ENCODE assay signal across 17 mouse cellular contexts in genomic region chr3:104233366-104234312, GRCm38 (mm10). TPM values are rescaled to one million over a fixed set of nuclear protein-coding genes. Genes with fewer than 3 reads are reported as not detected.
DNase-seq lines count a peak whose midpoint lies in the region; ATAC-seq and TF ChIP-seq lines count a peak whose summit lies in the region.
"Had no signal": no experiment of that assay in that cellular context is flagged by ENCODE, and none has a peak within 500 bp of the region (broad histone marks: within the 10 kb centered on the region; RNA-seq: fewer than 3 reads in every experiment).

No protein-coding gene starts in this region.

- no peak for TF ChIP-seq EP300 in heart, postnatal 0 days (IDR thresholded peaks at IDR 0.05; ENCODE audit: low read depth)

- H3K9me3 ChIP-seq in embryonic facial prominence, embryonic 14.5 days (ENCODE audit: control insufficient read depth, low read length): no peaks in the 10 kb centered on the region
- H3K9me3 ChIP-seq in embryonic facial prominence, embryonic 10.5 days: no peaks in the 10 kb centered on the region
- H3K9me3 ChIP-seq in lung, embryonic 14.5 days (ENCODE audit: low read depth, low read length): no peaks in the 10 kb centered on the region
- no peaks in the 10 kb centered on the region for H3K9me3 ChIP-seq in heart, postnatal 0 days (replicated peaks; ENCODE audit: control insufficient read depth, low read length)
- H3K9me3 ChIP-seq: embryonic facial prominence, embryonic 12.5 days; forebrain, embryonic 15.5 days had no signal

- no peaks in the 10 kb centered on the region for H3K36me3 ChIP-seq in embryonic facial prominence, embryonic 14.5 days (ENCODE audit: control insufficient read depth, insufficient read depth, low read length)
- no peaks in the 10 kb centered on the region for H3K36me3 ChIP-seq in embryonic facial prominence, embryonic 10.5 days (replicated peaks)
- no peaks in the 10 kb centered on the region for H3K36me3 ChIP-seq in lung, embryonic 14.5 days (ENCODE audit: insufficient read depth)
- no peaks in the 10 kb centered on the region for H3K36me3 ChIP-seq in heart, postnatal 0 days (replicated peaks; ENCODE audit: control insufficient read depth, insufficient read depth, low read length)
- H3K36me3 ChIP-seq: embryonic facial prominence, embryonic 12.5 days; forebrain, embryonic 15.5 days had no signal

- ATAC-seq in embryonic facial prominence, embryonic 14.5 days (ENCODE audit: low read depth): 0 out of 2 replicates have a peak, but pooled peaks have one; percentile 57
- no peak; the same call in 1 of the 2 replicates for ATAC-seq in lung, embryonic 14.5 days (ENCODE audit: insufficient read depth)
- peak; percentile 77 for ATAC-seq in heart, postnatal 0 days (ENCODE audit: insufficient read depth, low read depth)
- ATAC-seq: forebrain, embryonic 15.5 days had no signal

- H3K4me2 ChIP-seq in embryonic facial prominence, embryonic 14.5 days (ENCODE audit: low read depth, low read length): no peak overlapping the region
- H3K4me2 ChIP-seq in lung, embryonic 14.5 days: no peak overlapping the region
- no peak overlapping the region for H3K4me2 ChIP-seq in heart, postnatal 0 days (ENCODE audit: low read depth, low read length)
- H3K4me2 ChIP-seq: embryonic facial prominence, embryonic 12.5 days; forebrain, embryonic 15.5 days had no signal

- peak; percentile 50 for DNase-seq in embryonic facial prominence, embryonic 14.5 days (ENCODE audit: low spot score)
- DNase-seq in embryonic facial prominence, embryonic 10.5 days (ENCODE audit: low spot score): no peak
- DNase-seq in lung, embryonic 14.5 days: peak; percentile 70
- no peak for DNase-seq in lung, postnatal 4 days
- DNase-seq in heart, postnatal 0 days (ENCODE audit: low spot score): peak; percentile 71
- DNase-seq in left cerebral cortex, postnatal 14 days (ENCODE audit: low spot score in 2 of 2): no peak
- DNase-seq in cerebellum, postnatal 36 days: no peak
- DNase-seq in urinary bladder, adult 2 months (ENCODE audit: low spot score): no peak
- DNase-seq: adrenal gland, postnatal 14 days; cerebellum, postnatal 14 days; gastrocnemius, postnatal 10 days; liver; right cerebral cortex, postnatal 25 days; thymus, adult 2 months had no signal

- no peak for TF ChIP-seq CTCF in lung, embryonic 14.5 days (IDR thresholded peaks at IDR 0.05; ENCODE audit: low read depth)
- TF ChIP-seq CTCF in heart, postnatal 0 days (IDR thresholded peaks at IDR 0.05; ENCODE audit: low read depth): no peak

- no peak overlapping the region for H3K27ac ChIP-seq in embryonic facial prominence, embryonic 14.5 days (replicated peaks; ENCODE audit: low read depth, low read length)
- H3K27ac ChIP-seq in embryonic facial prominence, embryonic 10.5 days (replicated peaks): no peak overlapping the region
- H3K27ac ChIP-seq in lung, embryonic 14.5 days (ENCODE audit: low read depth): peak overlapping the region; percentile 36; the same call in 1 of the 2 replicates
- H3K27ac ChIP-seq in heart, postnatal 0 days (ENCODE audit: low read depth): peak overlapping the region; percentile 85
- H3K27ac ChIP-seq: embryonic facial prominence, embryonic 12.5 days; forebrain, embryonic 15.5 days; left cerebral cortex, adult 2 months had no signal

- 49% methylated on average over 7 of the region's 7 CpGs for WGBS in embryonic facial prominence, embryonic 14.5 days
- 80% methylated on average over 7 of the region's 7 CpGs for WGBS in embryonic facial prominence, embryonic 10.5 days
- 44% methylated on average over 7 of the region's 7 CpGs for WGBS in lung, embryonic 14.5 days
- WGBS in heart, postnatal 0 days: 38% methylated on average over 7 of the region's 7 CpGs

- H3K27me3 ChIP-seq in embryonic facial prominence, embryonic 14.5 days (replicated peaks; ENCODE audit: control insufficient read depth, insufficient read depth, low read length): no peaks in the 10 kb centered on the region
- H3K27me3 ChIP-seq in embryonic facial prominence, embryonic 10.5 days (replicated peaks; ENCODE audit: low read depth, poor library complexity, severe bottlenecking): no peaks in the 10 kb centered on the region
- no peaks in the 10 kb centered on the region for H3K27me3 ChIP-seq in lung, embryonic 14.5 days (ENCODE audit: insufficient read depth, low read length)
- no peaks in the 10 kb centered on the region for H3K27me3 ChIP-seq in heart, postnatal 0 days (ENCODE audit: control insufficient read depth, insufficient read depth, low read length)
- H3K27me3 ChIP-seq: embryonic facial prominence, embryonic 12.5 days; forebrain, embryonic 15.5 days had no signal

- intact Hi-C loops in left cerebral cortex, postnatal 14 days (cut with DNase I): no loop called here

- no peak overlapping the region for H3K4me3 ChIP-seq in embryonic facial prominence, embryonic 14.5 days (ENCODE audit: low read depth, low read length)
- H3K4me3 ChIP-seq in embryonic facial prominence, embryonic 10.5 days: no peak overlapping the region
- H3K4me3 ChIP-seq in lung, embryonic 14.5 days (ENCODE audit: low read depth, low read length): no peak overlapping the region
- no peak overlapping the region for H3K4me3 ChIP-seq in heart, postnatal 0 days (ENCODE audit: low read depth, low read length)
- H3K4me3 ChIP-seq: embryonic facial prominence, embryonic 12.5 days; forebrain, embryonic 15.5 days; left cerebral cortex, adult 2 months had no signal

- H3K4me1 ChIP-seq in embryonic facial prominence, embryonic 14.5 days (ENCODE audit: control insufficient read depth, insufficient read depth, low read length): no peaks in the 10 kb centered on the region
- no peaks in the 10 kb centered on the region for H3K4me1 ChIP-seq in embryonic facial prominence, embryonic 10.5 days
- peaks cover 4% of the 10 kb centered on the region for H3K4me1 ChIP-seq in lung, embryonic 14.5 days (ENCODE audit: insufficient read depth)
- peaks cover 9% of the 10 kb centered on the region for H3K4me1 ChIP-seq in heart, postnatal 0 days (ENCODE audit: control insufficient read depth, insufficient read depth)
- H3K4me1 ChIP-seq: embryonic facial prominence, embryonic 12.5 days; forebrain, embryonic 15.5 days had no signal

- H3K9ac ChIP-seq in embryonic facial prominence, embryonic 14.5 days (ENCODE audit: low read depth, low read length): no peak overlapping the region
- H3K9ac ChIP-seq in lung, embryonic 14.5 days: no peak overlapping the region
- no peak overlapping the region for H3K9ac ChIP-seq in heart, postnatal 0 days (replicated peaks; ENCODE audit: low read depth, low read length)
- H3K9ac ChIP-seq: embryonic facial prominence, embryonic 12.5 days; forebrain, embryonic 15.5 days had no signal

RNA-seq across cellular contexts. Expression of gene Magi3, which starts 13.5 kb away (rescaled TPM):
- polyA plus RNA-seq in embryonic facial prominence, embryonic 14.5 days (2014; fragmentation: Nextera tagmentation; extraction: Ambion mirVana): 5.7 and 6.2 TPM in 2 replicates
- 4.0 and 5.2 TPM in 2 replicates for polyA plus RNA-seq in embryonic facial prominence, embryonic 10.5 days (2016; fragmentation: Nextera tagmentation; extraction: Ambion mirVana)
- polyA plus RNA-seq in lung, embryonic 14.5 days (2014; fragmentation: Nextera tagmentation; extraction: Ambion mirVana): 9.6 and 10.5 TPM in 2 replicates
- total RNA-seq in heart, postnatal 0 days (2014; rRNA removed; ENCODE audit: low replicate concordance): 28.1 and 34.0 TPM in 2 replicates
- polyA plus RNA-seq in heart, postnatal 0 days (2015; fragmentation: Nextera tagmentation; extraction: Ambion mirVana): 5.5 TPM in 2 replicates
- 10 to 100 TPM; 41.0 to 48.4 TPM for total RNA-seq in left cerebral cortex, postnatal 14 days (2021)
- polyA plus RNA-seq in urinary bladder, adult 2 months (2012; rRNA removed): 19.4 and 21.3 TPM in 2 replicates

Comparison
In these comparisons a context has a peak if more than half of its experiments do, and no peak if none do; other contexts are left out.
1. DNase-seq: peak in embryonic facial prominence, embryonic 14.5 days (single experiment), lung, embryonic 14.5 days (single experiment) and heart, postnatal 0 days (single experiment); none in embryonic facial prominence, embryonic 10.5 days (single experiment), lung, postnatal 4 days (0 of 2), left cerebral cortex, postnatal 14 days (0 of 2), cerebellum, postnatal 36 days (0 of 2) and urinary bladder, adult 2 months (single experiment).
2. H3K27ac ChIP-seq: peak in lung, embryonic 14.5 days (single experiment) and heart, postnatal 0 days (single experiment); none in embryonic facial prominence, embryonic 14.5 days (single experiment) and embryonic facial prominence, embryonic 10.5 days (single experiment).